Mouse (Mus musculus): ENCODE measurements at regions not wholly inside any gene's neighbourhood (a gene's known extent, or its start where the extent isn't known, plus 50 kb on each side); places are given as distances from the start of the nearest gene placed in this dataset.
A peak's percentile ranks its signal among the peaks of the same experiment; 100 is the strongest.

DNA sequence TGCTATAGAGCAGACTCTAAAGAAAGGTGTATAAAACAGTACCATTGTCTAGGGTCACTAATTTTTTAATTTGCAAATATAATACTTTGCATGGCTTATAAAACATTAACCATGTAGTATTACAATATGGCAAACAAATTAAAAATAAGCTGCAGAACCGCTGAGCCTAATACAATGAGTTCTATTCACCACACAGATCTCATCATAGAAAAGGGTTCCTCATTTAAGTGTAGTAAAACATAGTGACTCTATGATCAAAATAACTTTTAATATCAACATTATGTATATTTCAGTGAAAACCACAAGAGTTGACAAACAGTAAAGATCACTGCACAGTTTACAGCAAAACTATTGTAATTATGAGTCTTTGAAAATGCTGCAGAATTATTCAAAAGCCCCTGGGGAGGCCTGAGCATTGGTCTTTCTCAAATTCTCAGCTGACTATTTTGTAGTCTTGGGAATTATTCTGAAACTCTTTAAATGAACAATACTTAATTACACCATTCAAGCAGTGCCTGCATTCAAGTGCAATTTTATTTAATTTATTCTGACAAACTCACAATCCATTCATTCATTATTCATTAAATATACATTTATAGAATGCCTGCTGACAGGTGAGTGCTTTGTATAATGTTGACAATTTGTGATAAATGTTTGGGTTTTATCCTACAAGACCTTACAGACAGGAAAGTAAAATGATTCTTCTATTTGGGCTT lies 60.3 kb downstream of the Pcdh20 start:
- no peak overlapping the region for H3K4me2 ChIP-seq (replicated peaks)
- no peak for ATAC-seq (ENCODE audit: insufficient number of reproducible peaks, low FRiP score, low TSS enrichment, low read depth)
- no peak overlapping the region for H3K9ac ChIP-seq
- H3K36me3 ChIP-seq: no peaks in the 10 kb centered on the region
- no peaks in the 10 kb centered on the region for H3K27me3 ChIP-seq
- H3K9me3 ChIP-seq (replicated peaks): no peaks in the 10 kb centered on the region
- WGBS: 91% methylated on average over 1 of the region's 1 CpGs
- H3K4me1 ChIP-seq: no peaks in the 10 kb centered on the region
- no peak overlapping the region for H3K27ac ChIP-seq (replicated peaks)
- H3K4me3 ChIP-seq (replicated peaks): no peak overlapping the region

DNA sequence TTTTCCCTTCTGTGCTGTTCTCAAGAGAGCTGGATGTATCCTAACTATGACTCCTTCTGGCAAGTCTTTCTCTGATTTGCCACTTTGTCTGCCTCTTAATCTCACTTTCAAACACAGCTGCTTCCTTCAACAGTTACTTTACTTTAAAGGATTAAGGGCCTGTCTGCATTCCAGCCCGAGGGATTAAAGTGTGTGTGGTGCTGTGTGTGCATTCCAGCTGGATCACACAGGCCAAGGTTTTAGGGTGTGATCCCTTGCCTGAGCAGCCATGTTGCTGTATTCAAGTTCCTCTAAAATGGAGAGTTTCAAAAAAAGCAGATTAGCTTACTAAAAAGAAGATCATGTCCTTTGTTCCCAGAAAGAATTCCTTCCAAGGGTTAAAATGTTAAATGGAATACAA lies 71.9 kb downstream of the Pcdh20 start:
- Histone ChIP-seq H3K4me1 (no peaks in the 10 kb centered on the region), H3K9me3 (replicated peaks) (no peaks in the 10 kb centered on the region), H3K9ac (no peak overlapping the region), H3K4me3 (replicated peaks) (no peak overlapping the region), H3K27ac (replicated peaks) (no peak overlapping the region), H3K27me3 (no peaks in the 10 kb centered on the region), H3K36me3 (no peaks in the 10 kb centered on the region), H3K4me2 (replicated peaks) (no peak overlapping the region)
- WGBS: 20% methylated on average over 1 of the region's 1 CpGs
- ATAC-seq (ENCODE audit: insufficient number of reproducible peaks, low FRiP score, low TSS enrichment, low read depth): no peak

DNA sequence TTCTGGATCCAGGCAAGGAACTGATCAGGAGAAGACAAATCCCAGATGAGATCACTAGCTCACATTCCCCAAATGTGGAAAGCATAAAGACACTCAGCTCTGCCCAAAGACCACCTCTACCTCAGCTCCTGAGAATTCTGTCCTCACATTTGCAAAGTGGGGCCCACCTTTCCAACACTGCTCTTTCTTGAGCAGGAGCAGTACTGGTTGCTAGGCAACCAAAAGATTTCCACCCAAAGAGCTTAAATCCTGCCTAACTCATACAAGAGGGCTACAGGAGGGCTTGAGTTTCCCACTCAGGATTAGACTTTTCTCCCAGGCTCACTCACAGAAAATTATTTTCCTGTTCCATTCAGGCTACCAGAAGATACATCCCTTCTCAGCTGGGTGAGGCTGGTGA lies 74.0 kb downstream of the Pcdh20 start:
- Histone ChIP-seq H3K36me3 (no peaks in the 10 kb centered on the region), H3K27me3 (no peaks in the 10 kb centered on the region)
- no peak for ATAC-seq (ENCODE audit: insufficient number of reproducible peaks, low FRiP score, low TSS enrichment, low read depth)

DNA sequence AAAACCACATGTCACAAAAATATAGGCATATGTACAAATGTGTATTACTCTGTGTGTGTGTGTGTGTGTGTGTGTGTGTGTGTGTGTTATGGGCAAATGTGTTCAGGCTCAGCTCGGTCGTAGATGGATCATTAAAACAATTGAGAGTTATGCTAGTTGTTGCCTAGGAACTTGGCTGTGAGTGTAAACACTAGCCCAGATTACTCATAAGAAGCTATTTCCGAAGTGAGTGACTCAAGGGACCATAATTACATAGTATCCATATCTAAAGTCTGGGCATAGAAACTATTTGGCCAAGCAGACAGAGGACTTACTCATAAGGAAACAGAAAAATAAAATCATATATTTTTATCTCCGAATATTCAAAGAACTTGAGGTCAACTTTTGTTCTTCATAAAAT lies 76.2 kb downstream of the Pcdh20 start:
- Histone ChIP-seq H3K27me3 (no peaks in the 10 kb centered on the region), H3K9me3 (replicated peaks) (no peaks in the 10 kb centered on the region), H3K36me3 (no peaks in the 10 kb centered on the region), H3K9ac (no peak overlapping the region), H3K4me1 (no peaks in the 10 kb centered on the region), H3K27ac (replicated peaks) (no peak overlapping the region), H3K4me2 (replicated peaks) (no peak overlapping the region), H3K4me3 (replicated peaks) (no peak overlapping the region)
- 59% methylated on average over 4 of the region's 4 CpGs for WGBS
- ATAC-seq (ENCODE audit: insufficient number of reproducible peaks, low FRiP score, low TSS enrichment, low read depth): peak; percentile 47; the same call in 1 of the 2 replicates

More for the DNA sequence above, 74.0 kb downstream of the Pcdh20 start:
- H3K4me2 ChIP-seq (replicated peaks): no peak overlapping the region
- no peak overlapping the region for H3K9ac ChIP-seq
- H3K4me3 ChIP-seq (replicated peaks): no peak overlapping the region
- H3K4me1 ChIP-seq: no peaks in the 10 kb centered on the region
- no peak overlapping the region for H3K27ac ChIP-seq (replicated peaks)
- H3K9me3 ChIP-seq (replicated peaks): no peaks in the 10 kb centered on the region

DNA sequence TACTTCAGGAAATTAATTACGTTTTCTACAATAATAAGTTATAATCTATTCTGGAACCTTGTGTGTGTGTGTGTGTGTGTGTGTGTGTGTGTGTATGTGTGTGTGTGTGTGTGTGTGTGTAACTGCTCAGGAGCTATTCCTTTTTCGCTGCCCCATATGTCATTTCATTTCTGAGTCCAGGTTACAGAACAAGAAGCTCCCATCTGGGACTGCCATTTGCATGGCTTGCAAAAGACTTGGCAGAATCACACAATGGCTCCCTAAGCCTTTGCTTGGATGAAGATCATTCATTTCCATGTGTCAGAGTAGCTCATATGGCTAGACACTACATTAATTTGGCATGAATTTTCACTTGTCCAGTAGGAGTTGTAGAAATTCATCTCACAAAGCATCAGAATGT lies 86.6 kb downstream of the Pcdh20 start:
- H3K4me3 ChIP-seq (replicated peaks): no peak overlapping the region
- no peaks in the 10 kb centered on the region for H3K9me3 ChIP-seq (replicated peaks)
- 81% methylated on average over 2 of the region's 2 CpGs for WGBS
- H3K9ac ChIP-seq: no peak overlapping the region
- no peak overlapping the region for H3K27ac ChIP-seq (replicated peaks)
- ATAC-seq (ENCODE audit: insufficient number of reproducible peaks, low FRiP score, low TSS enrichment, low read depth): no peak
- H3K4me2 ChIP-seq (replicated peaks): no peak overlapping the region
- H3K27me3 ChIP-seq: no peaks in the 10 kb centered on the region
- H3K4me1 ChIP-seq: no peaks in the 10 kb centered on the region
- H3K36me3 ChIP-seq: no peaks in the 10 kb centered on the region

DNA sequence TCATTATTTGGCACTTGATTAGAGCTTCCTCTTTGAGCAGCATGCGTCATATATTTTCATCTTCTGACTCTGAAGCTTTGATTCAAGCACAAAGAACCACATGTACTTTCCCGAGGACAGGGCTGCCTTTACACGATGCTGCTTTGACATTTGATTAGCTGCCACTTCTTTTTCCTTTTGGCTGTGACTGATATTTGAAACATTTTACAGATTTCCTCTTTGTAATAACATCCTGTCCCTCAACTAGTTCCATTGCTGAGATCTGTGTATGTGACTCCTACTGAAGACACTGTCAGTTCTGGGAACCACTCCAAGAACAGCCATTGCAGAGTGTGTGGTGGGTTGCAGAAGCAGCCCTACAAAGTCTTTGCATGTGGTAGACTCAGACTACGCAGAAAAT lies 124.0 kb downstream of the Pcdh20 start:
- H3K4me3 ChIP-seq (replicated peaks): no peak overlapping the region
- H3K4me1 ChIP-seq: no peaks in the 10 kb centered on the region
- WGBS: 25% methylated on average over 4 of the region's 4 CpGs
- H3K4me2 ChIP-seq (replicated peaks): no peak overlapping the region
- no peaks in the 10 kb centered on the region for H3K27me3 ChIP-seq
- no peaks in the 10 kb centered on the region for H3K9me3 ChIP-seq (replicated peaks)
- H3K27ac ChIP-seq (replicated peaks): no peak overlapping the region
- 0 out of 2 replicates have a peak, but pooled peaks have one; percentile 57 for ATAC-seq (ENCODE audit: insufficient number of reproducible peaks, low FRiP score, low TSS enrichment, low read depth)
- H3K9ac ChIP-seq: no peak overlapping the region
- H3K36me3 ChIP-seq: no peaks in the 10 kb centered on the region

DNA sequence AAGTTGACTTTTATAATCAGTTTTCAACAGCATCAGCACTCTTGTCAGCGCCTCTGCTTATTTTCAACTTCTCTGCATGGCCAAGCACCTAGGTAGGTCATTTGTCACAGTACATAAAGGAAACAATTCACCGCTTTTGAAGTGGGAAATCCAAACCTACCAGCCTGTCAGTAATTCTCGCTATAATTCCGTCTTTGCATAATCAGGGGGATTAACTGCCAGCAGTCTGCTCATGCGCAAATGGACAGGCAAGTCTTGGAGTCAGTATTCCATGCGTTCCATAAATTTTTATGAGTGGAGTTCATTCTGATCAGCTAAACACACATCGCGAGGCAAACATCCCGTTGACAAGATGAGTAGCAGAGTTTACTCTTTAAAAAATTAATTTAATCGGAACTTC lies 133.9 kb downstream of the Pcdh20 start:
- 64% methylated on average over 10 of the region's 10 CpGs for WGBS
- H3K9ac ChIP-seq: no peak overlapping the region
- no peaks in the 10 kb centered on the region for H3K27me3 ChIP-seq
- no peaks in the 10 kb centered on the region for H3K9me3 ChIP-seq (replicated peaks)
- H3K36me3 ChIP-seq: no peaks in the 10 kb centered on the region
- H3K4me2 ChIP-seq (replicated peaks): no peak overlapping the region
- H3K4me1 ChIP-seq: no peaks in the 10 kb centered on the region
- no peak for ATAC-seq (ENCODE audit: insufficient number of reproducible peaks, low FRiP score, low TSS enrichment, low read depth)
- no peak overlapping the region for H3K27ac ChIP-seq (replicated peaks)
- no peak overlapping the region for H3K4me3 ChIP-seq (replicated peaks)

DNA sequence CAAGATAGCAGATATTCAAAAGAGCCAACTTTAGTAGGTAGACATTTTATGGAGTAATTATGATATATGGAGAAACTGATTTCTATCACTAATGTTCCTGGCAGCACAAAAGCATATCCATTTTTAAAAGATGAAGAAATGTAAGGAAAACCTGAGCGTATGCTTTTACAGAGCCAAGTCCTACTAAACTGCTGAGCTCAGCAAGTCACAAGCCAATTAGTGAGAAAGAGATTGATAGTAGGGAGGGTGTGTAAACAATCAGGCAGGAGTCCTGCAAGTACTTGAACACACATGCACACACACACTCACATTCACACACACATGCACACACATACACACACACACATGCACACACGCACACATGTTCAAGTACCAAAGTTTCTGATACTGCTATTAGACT lies 140.6 kb downstream of the Pcdh20 start:
- no peak overlapping the region for H3K4me2 ChIP-seq (replicated peaks)
- H3K4me1 ChIP-seq: no peaks in the 10 kb centered on the region
- no peak for ATAC-seq (ENCODE audit: insufficient number of reproducible peaks, low FRiP score, low TSS enrichment, low read depth)
- H3K9me3 ChIP-seq (replicated peaks): no peaks in the 10 kb centered on the region
- H3K27ac ChIP-seq (replicated peaks): no peak overlapping the region
- no peaks in the 10 kb centered on the region for H3K27me3 ChIP-seq
- H3K9ac ChIP-seq: no peak overlapping the region
- no peak overlapping the region for H3K4me3 ChIP-seq (replicated peaks)
- H3K36me3 ChIP-seq: no peaks in the 10 kb centered on the region
- WGBS: 81% methylated on average over 2 of the region's 2 CpGs

DNA sequence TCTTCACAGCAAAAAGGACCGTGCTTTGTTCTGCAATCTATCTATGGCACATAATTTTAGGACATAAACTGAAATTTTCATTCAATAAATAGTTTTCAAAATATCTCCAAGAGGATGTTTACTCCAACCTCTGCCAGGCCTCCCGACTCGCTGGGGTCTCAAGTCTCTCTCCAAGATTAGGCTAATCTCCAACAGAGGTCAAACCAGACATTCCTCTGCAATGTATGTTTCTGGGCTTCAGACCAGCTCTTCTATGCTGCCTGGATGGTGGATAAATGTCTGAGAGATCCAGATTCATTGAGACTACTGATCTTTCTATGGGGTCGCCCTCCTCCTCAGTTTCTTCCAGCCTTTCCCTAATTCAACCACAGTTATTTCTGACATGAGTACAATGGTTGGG lies 144.8 kb downstream of the Pcdh20 start:
- ATAC-seq (ENCODE audit: insufficient number of reproducible peaks, low FRiP score, low TSS enrichment, low read depth): no peak
- no peak overlapping the region for H3K4me3 ChIP-seq (replicated peaks)
- H3K9ac ChIP-seq: no peak overlapping the region
- 87% methylated on average over 4 of the region's 4 CpGs for WGBS
- H3K36me3 ChIP-seq: no peaks in the 10 kb centered on the region
- no peaks in the 10 kb centered on the region for H3K4me1 ChIP-seq
- H3K9me3 ChIP-seq (replicated peaks): no peaks in the 10 kb centered on the region
- H3K27me3 ChIP-seq: no peaks in the 10 kb centered on the region
- no peak overlapping the region for H3K27ac ChIP-seq (replicated peaks)
- H3K4me2 ChIP-seq (replicated peaks): no peak overlapping the region

DNA sequence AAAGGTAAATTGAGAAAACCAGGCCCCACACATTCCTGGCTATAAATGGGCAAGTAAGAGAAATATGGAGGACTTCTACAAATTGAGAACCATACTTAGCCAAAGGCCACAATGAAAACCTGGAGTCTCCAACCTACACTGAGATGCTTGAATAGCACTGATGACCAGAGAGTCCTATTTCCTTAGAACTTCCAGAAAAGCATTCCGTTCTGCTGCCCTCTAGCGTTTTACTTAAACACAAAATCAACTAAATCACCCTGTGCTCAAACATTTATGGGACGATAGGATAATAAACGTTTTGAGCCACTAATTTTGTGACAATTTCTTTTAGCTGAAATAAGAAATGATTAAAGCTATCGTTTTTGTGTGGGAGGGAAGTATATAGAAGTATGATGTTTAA lies 192.9 kb downstream of the Pcdh20 start:
- ATAC-seq (ENCODE audit: insufficient number of reproducible peaks, low FRiP score, low TSS enrichment, low read depth): no peak
- Histone ChIP-seq H3K36me3 (no peaks in the 10 kb centered on the region), H3K4me3 (replicated peaks) (no peak overlapping the region), H3K9ac (no peak overlapping the region), H3K27me3 (no peaks in the 10 kb centered on the region), H3K4me1 (no peaks in the 10 kb centered on the region), H3K4me2 (replicated peaks) (no peak overlapping the region), H3K9me3 (replicated peaks) (no peaks in the 10 kb centered on the region), H3K27ac (replicated peaks) (no peak overlapping the region)
- WGBS: 26% methylated on average over 5 of the region's 5 CpGs

DNA sequence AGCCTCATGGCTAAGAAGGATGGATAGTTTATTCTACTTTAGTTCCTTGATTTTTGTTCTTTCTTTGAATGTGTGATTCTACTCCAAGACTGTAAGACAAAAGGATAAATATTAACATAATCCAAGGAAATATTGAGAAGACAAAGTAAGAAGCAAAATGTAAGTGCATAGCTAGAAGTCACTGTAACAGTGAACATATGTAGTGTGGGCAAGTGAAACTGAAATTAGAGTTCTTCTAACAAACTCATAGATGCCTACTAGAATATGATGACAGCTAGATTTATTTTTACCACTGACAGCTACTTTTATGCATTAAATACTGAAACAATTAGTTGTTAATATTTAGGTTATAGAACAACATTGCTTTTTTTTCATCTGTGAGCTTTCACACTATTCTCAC lies 206.4 kb downstream of the Pcdh20 start:
- no peak for ATAC-seq (ENCODE audit: insufficient number of reproducible peaks, low FRiP score, low TSS enrichment, low read depth)

DNA sequence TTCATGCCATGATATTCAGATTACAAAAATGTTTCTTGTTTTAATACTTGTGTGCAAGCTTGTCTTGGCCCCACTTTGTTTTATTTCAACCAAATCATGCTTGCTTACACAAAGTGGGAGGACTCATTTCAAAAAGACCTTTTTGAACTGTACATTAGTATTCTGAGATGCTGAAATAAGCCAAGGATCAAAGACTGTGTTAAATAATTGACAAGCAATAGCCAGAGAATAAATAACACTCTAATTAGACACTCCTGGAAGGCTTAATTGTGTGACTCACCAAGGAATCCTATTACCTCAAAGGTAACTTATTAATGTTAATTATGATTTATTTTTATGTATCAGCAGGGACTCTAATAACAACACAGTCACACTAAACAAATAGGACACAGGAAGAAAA lies 212.2 kb downstream of the Pcdh20 start:
- no peak overlapping the region for H3K27ac ChIP-seq (replicated peaks)
- ATAC-seq (ENCODE audit: insufficient number of reproducible peaks, low FRiP score, low TSS enrichment, low read depth): no peak
- no peaks in the 10 kb centered on the region for H3K9me3 ChIP-seq (replicated peaks)
- no peak overlapping the region for H3K4me3 ChIP-seq (replicated peaks)
- H3K4me2 ChIP-seq (replicated peaks): no peak overlapping the region
- no peaks in the 10 kb centered on the region for H3K27me3 ChIP-seq
- no peaks in the 10 kb centered on the region for H3K4me1 ChIP-seq
- no peak overlapping the region for H3K9ac ChIP-seq
- no peaks in the 10 kb centered on the region for H3K36me3 ChIP-seq

More for the DNA sequence above, 206.4 kb downstream of the Pcdh20 start:
- Histone ChIP-seq H3K4me1 (no peaks in the 10 kb centered on the region), H3K9ac (no peak overlapping the region), H3K4me3 (replicated peaks) (no peak overlapping the region), H3K36me3 (no peaks in the 10 kb centered on the region), H3K9me3 (replicated peaks) (no peaks in the 10 kb centered on the region), H3K27me3 (no peaks in the 10 kb centered on the region), H3K4me2 (replicated peaks) (no peak overlapping the region), H3K27ac (replicated peaks) (no peak overlapping the region)
